Mouse (Mus musculus) megakaryocyte-erythroid progenitor cell, adult 5-6 weeks (primary cell): ENCODE results near the gene Rps3a1. TPM values are rescaled to one million over a fixed set of nuclear protein-coding genes. Genes with fewer than 3 reads are reported as not detected.
A peak's percentile ranks its signal among the peaks of the same experiment; 100 is the strongest.
"Not testable (repeated sequence)": the region's sequence is repeated elsewhere in the genome, so short reads cannot be mapped to it uniquely, and the experiment has no call there.

ENCODE experiments used
- ATAC-seq: replicated peaks from 2 replicates; pipeline ENCODE4 v1.8.0; 2016; ENCODE audit warnings: mild to moderate bottlenecking, inconsistent platforms; ENCODE audit not compliant: severe bottlenecking, poor library complexity, low FRiP score, low TSS enrichment
- total RNA-seq, 2 experiments: library from RNA; stranded (forward) in 1 of 2; stranded (reverse) in 1 of 2; fragments of 200-1000, 215-1000 nt in 1 of 2; fragments of >200 nt in 1 of 2; fragmentation: Nextera tagmentation in 1 of 2; gene quantifications; 2 replicates each; pipeline ENCODE4 v1.2.3; 2014 to 2017

The Rps3a1 gene
- total RNA-seq, 2 experiments from 2014 or later: 3,786 to 6,025 TPM

GRCm38 (mm10) chr3:86119237-86119932 is 23.1 kb downstream of the Rps3a1 start:
- ATAC-seq: no peak

- no peak for ATAC-seq
Observed at GRCm38 (mm10) chr3:86116951-86117350, 25.6 kb downstream of the Rps3a1 start.

- ATAC-seq: no peak
Observed at GRCm38 (mm10) chr3:86114659-86115338, 27.7 kb downstream of the Rps3a1 start.

- peak; percentile 56 for ATAC-seq
Observed at GRCm38 (mm10) chr3:86112766-86113165, 29.7 kb downstream of the Rps3a1 start.

GRCm38 (mm10) chr3:86110077-86110476 is 32.4 kb downstream of the Rps3a1 start:
- peak; percentile 87 for ATAC-seq

- no peak for ATAC-seq
Observed at GRCm38 (mm10) chr3:86109099-86109498, 33.4 kb downstream of the Rps3a1 start.

GRCm38 (mm10) chr3:86108576-86108975 is 33.9 kb downstream of the Rps3a1 start:
- ATAC-seq: peak; percentile 85

GRCm38 (mm10) chr3:86107637-86108539 is 34.6 kb downstream of the Rps3a1 start:
- no peak for ATAC-seq

- ATAC-seq: no peak
Observed at GRCm38 (mm10) chr3:86106086-86106632, 36.3 kb downstream of the Rps3a1 start.

- ATAC-seq: no peak
Observed at GRCm38 (mm10) chr3:86104909-86105308, 37.6 kb downstream of the Rps3a1 start.

- ATAC-seq: not testable (repeated sequence)
Observed at GRCm38 (mm10) chr3:86104433-86104832, 38.1 kb downstream of the Rps3a1 start.

- peak; percentile 50 for ATAC-seq
Observed at GRCm38 (mm10) chr3:86103449-86104291, 38.8 kb downstream of the Rps3a1 start.

- ATAC-seq: no peak
Observed at GRCm38 (mm10) chr3:86101956-86102355, 40.5 kb downstream of the Rps3a1 start.

GRCm38 (mm10) chr3:86093907-86094306 is 48.6 kb downstream of the Rps3a1 start:
- ATAC-seq: no peak

GRCm38 (mm10) chr3:86093213-86093845 is 49.2 kb downstream of the Rps3a1 start:
- ATAC-seq: no peak
